Mouse (Mus musculus): ENCODE data around the gene Rpl13a.
"Not testable (repeated sequence)": the region's sequence is repeated elsewhere in the genome, so short reads cannot be mapped to it uniquely, and the experiment has no call there.

The Rpl13a gene

GRCm38 (mm10) chr7:45156206-45156605 is 27.6 kb upstream of the Rpl13a start:
- no peak for DNase-seq

- DNase-seq: no peak
Measured at GRCm38 (mm10) chr7:45155590-45155989, 27.0 kb upstream of the Rpl13a start.

- DNase-seq: peak; percentile 58
Measured at GRCm38 (mm10) chr7:45154993-45155514, 26.5 kb upstream of the Rpl13a start.

- DNase-seq: peak; percentile 97
Measured at GRCm38 (mm10) chr7:45154096-45154992, 25.8 kb upstream of the Rpl13a start, which contains the start of the genes Pih1d1 and Aldh16a1. Gene Pih1d1, plus strand, starts transcription at chr7:45154303. Gene Aldh16a1, minus strand, starts transcription at chr7:45154584.

GRCm38 (mm10) chr7:45153586-45153985 is 25.0 kb upstream of the Rpl13a start:
- no peak for DNase-seq

- DNase-seq: not testable (repeated sequence)
Measured at GRCm38 (mm10) chr7:45153052-45153451, 24.5 kb upstream of the Rpl13a start.

GRCm38 (mm10) chr7:45151303-45151702 is 22.7 kb upstream of the Rpl13a start:
- peak; percentile 64 for DNase-seq

GRCm38 (mm10) chr7:45150321-45150720 is 21.8 kb upstream of the Rpl13a start:
- no peak for DNase-seq

- peak; percentile 54 for DNase-seq
Measured at GRCm38 (mm10) chr7:45149545-45149944, 21.0 kb upstream of the Rpl13a start.

- no peak for DNase-seq
Measured at GRCm38 (mm10) chr7:45148534-45149098, 20.1 kb upstream of the Rpl13a start.

- no peak for DNase-seq
Measured at GRCm38 (mm10) chr7:45147899-45148298, 19.3 kb upstream of the Rpl13a start.

GRCm38 (mm10) chr7:45147267-45147666 is 18.7 kb upstream of the Rpl13a start:
- no peak for DNase-seq

GRCm38 (mm10) chr7:45145460-45145859 is 16.9 kb upstream of the Rpl13a start:
- DNase-seq: no peak

- no peak for DNase-seq
Measured at GRCm38 (mm10) chr7:45144368-45145174, 16.0 kb upstream of the Rpl13a start.

GRCm38 (mm10) chr7:45141914-45142313 is 13.4 kb upstream of the Rpl13a start:
- no peak for DNase-seq

- DNase-seq: no peak
Measured at GRCm38 (mm10) chr7:45141319-45141718, 12.8 kb upstream of the Rpl13a start.

GRCm38 (mm10) chr7:45139904-45140723 is 11.6 kb upstream of the Rpl13a start:
- no peak for DNase-seq

GRCm38 (mm10) chr7:45138403-45138802 is 9.8 kb upstream of the Rpl13a start:
- no peak for DNase-seq

- DNase-seq: no peak
Measured at GRCm38 (mm10) chr7:45137171-45138006, 8.8 kb upstream of the Rpl13a start.

- peak; percentile 97 for DNase-seq
Measured at GRCm38 (mm10) chr7:45135993-45136567, 7.5 kb upstream of the Rpl13a start, which contains the start of the genes Gm45713 and Flt3l. Gene Gm45713, minus strand, starts transcription at chr7:45136231. Gene Flt3l, minus strand, starts transcription at chr7:45136432.

- no peak for DNase-seq
Measured at GRCm38 (mm10) chr7:45135370-45135769, 6.8 kb upstream of the Rpl13a start.
